Mouse (Mus musculus): ENCODE data around the gene Ramp1. TPM values are rescaled to one million over a fixed set of nuclear protein-coding genes. Genes with fewer than 3 reads are reported as not detected.
A peak's percentile ranks its signal among the peaks of the same experiment; 100 is the strongest.

The Ramp1 gene
- polyA plus RNA-seq, 1 experiment from 2014 or later: 5.2 TPM

- no peak overlapping the region for H3K27ac ChIP-seq (ENCODE audit: low read length)
- ATAC-seq (ENCODE audit: low read depth): no peak
- H3K4me1 ChIP-seq (ENCODE audit: control insufficient read depth, low read depth, low read length): no peaks in the 10 kb centered on the region
- no peaks in the 10 kb centered on the region for H3K27me3 ChIP-seq (ENCODE audit: control insufficient read depth, insufficient read depth, low read depth, low read length)
- H3K36me3 ChIP-seq (ENCODE audit: control insufficient read depth, insufficient read depth): no peaks in the 10 kb centered on the region
- H3K9me3 ChIP-seq (replicated peaks; ENCODE audit: control insufficient read depth, low read length): no peaks in the 10 kb centered on the region
- H3K4me3 ChIP-seq (ENCODE audit: low read depth, low read length): no peak overlapping the region
- H3K9ac ChIP-seq (ENCODE audit: low read depth, low read length): no peak overlapping the region
- no peak overlapping the region for H3K4me2 ChIP-seq (ENCODE audit: low read depth, low read length)
- 48% methylated on average over 5 of the region's 5 CpGs for WGBS (ENCODE audit: insufficient replicate concordance)
Observed at GRCm38 (mm10) chr1:91206873-91207272, 27.3 kb downstream of the Ramp1 start.

GRCm38 (mm10) chr1:91207334-91208074, 27.9 kb downstream of the Ramp1 start:
- 69% methylated on average over 3 of the region's 3 CpGs for WGBS (ENCODE audit: insufficient replicate concordance)
- H3K27ac ChIP-seq (ENCODE audit: low read length): no peak overlapping the region
- H3K9ac ChIP-seq (ENCODE audit: low read depth, low read length): no peak overlapping the region
- no peaks in the 10 kb centered on the region for H3K36me3 ChIP-seq (ENCODE audit: control insufficient read depth, insufficient read depth)
- H3K9me3 ChIP-seq (replicated peaks; ENCODE audit: control insufficient read depth, low read length): no peaks in the 10 kb centered on the region
- no peak overlapping the region for H3K4me3 ChIP-seq (ENCODE audit: low read depth, low read length)
- H3K4me1 ChIP-seq (ENCODE audit: control insufficient read depth, low read depth, low read length): no peaks in the 10 kb centered on the region
- H3K27me3 ChIP-seq (ENCODE audit: control insufficient read depth, insufficient read depth, low read depth, low read length): no peaks in the 10 kb centered on the region
- no peak for ATAC-seq (ENCODE audit: low read depth)
- no peak overlapping the region for H3K4me2 ChIP-seq (ENCODE audit: low read depth, low read length)

- H3K27ac ChIP-seq (ENCODE audit: low read length): no peak overlapping the region
- no peaks in the 10 kb centered on the region for H3K4me1 ChIP-seq (ENCODE audit: control insufficient read depth, low read depth, low read length)
- H3K9ac ChIP-seq (ENCODE audit: low read depth, low read length): no peak overlapping the region
- 77% methylated on average over 6 of the region's 6 CpGs for WGBS (ENCODE audit: insufficient replicate concordance)
- H3K36me3 ChIP-seq (ENCODE audit: control insufficient read depth, insufficient read depth): no peaks in the 10 kb centered on the region
- ATAC-seq (ENCODE audit: low read depth): no peak
- H3K9me3 ChIP-seq (replicated peaks; ENCODE audit: control insufficient read depth, low read length): no peaks in the 10 kb centered on the region
- no peak overlapping the region for H3K4me2 ChIP-seq (ENCODE audit: low read depth, low read length)
- H3K27me3 ChIP-seq (ENCODE audit: control insufficient read depth, insufficient read depth, low read depth, low read length): no peaks in the 10 kb centered on the region
- no peak overlapping the region for H3K4me3 ChIP-seq (ENCODE audit: low read depth, low read length)
Observed at GRCm38 (mm10) chr1:91209343-91209742, 29.7 kb downstream of the Ramp1 start.

- Histone ChIP-seq H3K4me1 (ENCODE audit: control insufficient read depth, low read depth, low read length) (no peaks in the 10 kb centered on the region), H3K4me3 (ENCODE audit: low read depth, low read length) (no peak overlapping the region), H3K27me3 (ENCODE audit: control insufficient read depth, insufficient read depth, low read depth, low read length) (no peaks in the 10 kb centered on the region), H3K4me2 (ENCODE audit: low read depth, low read length) (no peak overlapping the region), H3K9me3 (replicated peaks; ENCODE audit: control insufficient read depth, low read length) (no peaks in the 10 kb centered on the region), H3K36me3 (ENCODE audit: control insufficient read depth, insufficient read depth) (no peaks in the 10 kb centered on the region), H3K9ac (ENCODE audit: low read depth, low read length) (no peak overlapping the region), H3K27ac (ENCODE audit: low read length) (no peak overlapping the region)
- 68% methylated on average over 6 of the region's 6 CpGs for WGBS (ENCODE audit: insufficient replicate concordance)
- ATAC-seq (ENCODE audit: low read depth): no peak
Observed at GRCm38 (mm10) chr1:91209785-91210184, 30.2 kb downstream of the Ramp1 start.

GRCm38 (mm10) chr1:91211099-91211498, 31.5 kb downstream of the Ramp1 start:
- H3K27me3 ChIP-seq (ENCODE audit: control insufficient read depth, insufficient read depth, low read depth, low read length): no peaks in the 10 kb centered on the region
- H3K4me3 ChIP-seq (ENCODE audit: low read depth, low read length): no peak overlapping the region
- no peak overlapping the region for H3K9ac ChIP-seq (ENCODE audit: low read depth, low read length)
- ATAC-seq (ENCODE audit: low read depth): no peak
- no peaks in the 10 kb centered on the region for H3K36me3 ChIP-seq (ENCODE audit: control insufficient read depth, insufficient read depth)
- H3K4me2 ChIP-seq (ENCODE audit: low read depth, low read length): no peak overlapping the region
- H3K4me1 ChIP-seq (ENCODE audit: control insufficient read depth, low read depth, low read length): no peaks in the 10 kb centered on the region; the same call in 1 of the 2 replicates
- WGBS (ENCODE audit: insufficient replicate concordance): 76% methylated on average over 1 of the region's 1 CpGs
- H3K9me3 ChIP-seq (replicated peaks; ENCODE audit: control insufficient read depth, low read length): no peaks in the 10 kb centered on the region
- no peak overlapping the region for H3K27ac ChIP-seq (ENCODE audit: low read length)

- Histone ChIP-seq H3K27ac (ENCODE audit: low read length) (no peak overlapping the region), H3K4me2 (ENCODE audit: low read depth, low read length) (no peak overlapping the region), H3K4me3 (ENCODE audit: low read depth, low read length) (no peak overlapping the region), H3K27me3 (ENCODE audit: control insufficient read depth, insufficient read depth, low read depth, low read length) (no peaks in the 10 kb centered on the region), H3K4me1 (ENCODE audit: control insufficient read depth, low read depth, low read length) (no peaks in the 10 kb centered on the region; the same call in 1 of the 2 replicates), H3K36me3 (ENCODE audit: control insufficient read depth, insufficient read depth) (no peaks in the 10 kb centered on the region), H3K9ac (ENCODE audit: low read depth, low read length) (no peak overlapping the region), H3K9me3 (replicated peaks; ENCODE audit: control insufficient read depth, low read length) (no peaks in the 10 kb centered on the region)
- ATAC-seq (ENCODE audit: low read depth): no peak
- WGBS (ENCODE audit: insufficient replicate concordance): 68% methylated on average over 7 of the region's 7 CpGs
Observed at GRCm38 (mm10) chr1:91211591-91212008, 32.0 kb downstream of the Ramp1 start.

- no peaks in the 10 kb centered on the region for H3K9me3 ChIP-seq (replicated peaks; ENCODE audit: control insufficient read depth, low read length)
- no peaks in the 10 kb centered on the region for H3K27me3 ChIP-seq (ENCODE audit: control insufficient read depth, insufficient read depth, low read depth, low read length)
- 61% methylated on average over 1 of the region's 1 CpGs for WGBS (ENCODE audit: insufficient replicate concordance)
- no peaks in the 10 kb centered on the region; the same call in 1 of the 2 replicates for H3K4me1 ChIP-seq (ENCODE audit: control insufficient read depth, low read depth, low read length)
- no peak for ATAC-seq (ENCODE audit: low read depth)
- H3K4me2 ChIP-seq (ENCODE audit: low read depth, low read length): no peak overlapping the region
- H3K9ac ChIP-seq (ENCODE audit: low read depth, low read length): no peak overlapping the region
- H3K4me3 ChIP-seq (ENCODE audit: low read depth, low read length): no peak overlapping the region
- H3K27ac ChIP-seq (ENCODE audit: low read length): no peak overlapping the region
- no peaks in the 10 kb centered on the region for H3K36me3 ChIP-seq (ENCODE audit: control insufficient read depth, insufficient read depth)
Observed at GRCm38 (mm10) chr1:91215264-91215663, 35.6 kb downstream of the Ramp1 start.

GRCm38 (mm10) chr1:91215981-91216380, 36.4 kb downstream of the Ramp1 start:
- Histone ChIP-seq H3K4me2 (ENCODE audit: low read depth, low read length) (no peak overlapping the region), H3K9ac (ENCODE audit: low read depth, low read length) (no peak overlapping the region), H3K36me3 (ENCODE audit: control insufficient read depth, insufficient read depth) (no peaks in the 10 kb centered on the region), H3K27ac (ENCODE audit: low read length) (no peak overlapping the region), H3K27me3 (ENCODE audit: control insufficient read depth, insufficient read depth, low read depth, low read length) (no peaks in the 10 kb centered on the region), H3K4me3 (ENCODE audit: low read depth, low read length) (no peak overlapping the region), H3K4me1 (ENCODE audit: control insufficient read depth, low read depth, low read length) (no peaks in the 10 kb centered on the region; the same call in 1 of the 2 replicates), H3K9me3 (replicated peaks; ENCODE audit: control insufficient read depth, low read length) (no peaks in the 10 kb centered on the region)
- WGBS (ENCODE audit: insufficient replicate concordance): 3% methylated on average over 1 of the region's 1 CpGs
- ATAC-seq (ENCODE audit: low read depth): no peak

- Histone ChIP-seq H3K9ac (ENCODE audit: low read depth, low read length) (no peak overlapping the region), H3K27ac (ENCODE audit: low read length) (no peak overlapping the region), H3K4me1 (ENCODE audit: control insufficient read depth, low read depth, low read length) (no peaks in the 10 kb centered on the region; the same call in 1 of the 2 replicates), H3K36me3 (ENCODE audit: control insufficient read depth, insufficient read depth) (no peaks in the 10 kb centered on the region), H3K4me2 (ENCODE audit: low read depth, low read length) (no peak overlapping the region), H3K9me3 (replicated peaks; ENCODE audit: control insufficient read depth, low read length) (no peaks in the 10 kb centered on the region), H3K27me3 (ENCODE audit: control insufficient read depth, insufficient read depth, low read depth, low read length) (no peaks in the 10 kb centered on the region), H3K4me3 (ENCODE audit: low read depth, low read length) (no peak overlapping the region)
- 7% methylated on average over 10 of the region's 10 CpGs for WGBS (ENCODE audit: insufficient replicate concordance)
- ATAC-seq (ENCODE audit: low read depth): peak; percentile 37; the same call in 1 of the 2 replicates
Observed at GRCm38 (mm10) chr1:91216504-91217267, 37.1 kb downstream of the Ramp1 start.
